Mouse (Mus musculus) cerebellum, adult 11 months (tissue): ENCODE measurements at regions not wholly inside any gene's neighbourhood (a gene's known extent, or its start where the extent isn't known, plus 50 kb on each side); places are given as distances from the start of the nearest gene placed in this dataset.

ENCODE experiments used
- DNase-seq: peaks from one replicate; pipeline ENCODE4 v3.0.0; 2022

DNA sequence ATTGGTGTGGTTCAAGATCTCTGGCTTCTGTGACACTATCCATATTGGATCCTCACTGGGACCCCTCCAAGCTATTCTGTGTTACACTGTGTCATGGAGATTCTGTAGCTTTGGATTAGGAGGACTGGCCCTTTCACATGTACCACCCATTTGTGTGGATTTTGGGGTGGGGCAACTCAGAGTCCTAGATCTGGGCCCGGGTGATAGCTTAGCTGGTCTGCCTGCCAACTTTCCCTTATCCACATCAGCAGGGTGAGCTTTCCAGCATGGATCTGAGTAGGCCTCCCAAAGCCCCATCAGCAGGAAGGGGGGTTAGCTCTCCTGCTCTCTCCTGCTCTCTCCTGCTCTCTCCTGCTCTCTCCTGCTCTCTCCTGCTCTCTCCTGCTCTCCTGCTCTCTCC is 152.3 kb downstream of the Spata18 start:
- DNase-seq, result no peak

GRCm38 (mm10) chr5:73804556-73805230 is 153.5 kb downstream of the Spata18 start:
- DNase-seq, result no peak

DNA sequence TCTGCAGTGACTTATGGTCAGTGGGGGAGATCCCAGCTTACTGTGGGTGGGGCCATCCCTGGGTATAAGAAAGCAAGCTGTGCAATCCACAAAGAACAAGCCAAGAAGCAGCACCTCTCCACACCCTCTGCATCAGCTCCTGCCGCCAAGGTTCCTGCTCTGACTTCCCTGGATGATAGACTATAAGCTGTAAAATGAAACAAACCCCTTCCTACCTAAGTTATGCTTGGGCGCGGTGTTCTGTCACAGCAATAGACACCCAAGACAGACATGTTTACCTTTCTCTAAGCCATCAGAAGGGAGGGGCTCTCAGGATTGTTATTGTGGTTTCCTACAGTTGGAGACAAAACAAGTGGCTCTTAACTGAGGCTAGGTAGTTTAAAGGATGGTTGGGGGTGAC is 159.5 kb downstream of the Spata18 start:
- no peak for DNase-seq

DNA sequence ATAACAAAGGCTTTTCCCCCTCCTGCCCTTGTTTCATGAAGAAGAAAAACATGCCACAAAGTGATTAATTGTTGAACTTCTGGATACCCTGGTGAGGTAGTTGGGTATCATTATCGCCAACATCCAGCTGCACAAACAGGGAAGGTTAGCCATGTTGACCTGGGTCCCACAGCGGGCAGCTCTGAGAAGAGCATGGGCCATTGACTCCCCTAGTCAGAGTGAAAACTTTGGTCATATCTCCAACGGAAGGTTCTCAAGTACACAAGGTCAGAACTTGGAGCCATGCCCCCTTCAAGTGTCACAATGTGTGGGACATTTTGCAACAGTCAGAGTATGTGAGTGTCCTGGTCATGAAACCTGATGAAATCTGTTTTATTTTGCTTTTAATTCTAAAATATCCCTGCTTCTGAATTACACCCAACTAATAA is 159.9 kb downstream of the Spata18 start:
- DNase-seq, result no peak

GRCm38 (mm10) chr5:73815752-73816151 is 164.6 kb downstream of the Spata18 start:
- DNase-seq, result no peak

GRCm38 (mm10) chr5:73817180-73817579 is 166.0 kb downstream of the Spata18 start:
- DNase-seq, result no peak

- no peak for DNase-seq
Observed at GRCm38 (mm10) chr5:73821956-73822545, 170.9 kb downstream of the Spata18 start.

DNA sequence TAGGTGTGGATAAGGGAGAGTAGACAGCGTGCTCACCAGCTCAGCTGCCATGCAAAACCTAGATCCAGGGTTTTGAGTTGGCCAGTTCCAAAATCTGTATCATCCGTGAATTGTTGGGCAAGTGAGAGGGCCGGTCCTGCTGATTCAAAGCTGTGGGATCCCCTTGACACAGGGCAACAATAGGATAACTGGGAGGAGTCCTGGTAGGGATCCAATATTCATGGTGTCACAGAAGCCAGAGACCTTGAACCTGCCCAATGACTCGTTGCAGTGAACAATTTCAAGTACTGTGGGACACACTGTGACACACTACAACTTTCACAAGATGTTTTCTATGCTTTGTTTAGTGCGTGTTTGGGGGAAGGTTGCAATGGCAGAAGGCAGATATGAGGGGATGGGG is 172.2 kb downstream of the Spata18 start:
- DNase-seq, result no peak

- no peak for DNase-seq
Observed at GRCm38 (mm10) chr5:73826941-73827340, 175.8 kb downstream of the Spata18 start.

DNA sequence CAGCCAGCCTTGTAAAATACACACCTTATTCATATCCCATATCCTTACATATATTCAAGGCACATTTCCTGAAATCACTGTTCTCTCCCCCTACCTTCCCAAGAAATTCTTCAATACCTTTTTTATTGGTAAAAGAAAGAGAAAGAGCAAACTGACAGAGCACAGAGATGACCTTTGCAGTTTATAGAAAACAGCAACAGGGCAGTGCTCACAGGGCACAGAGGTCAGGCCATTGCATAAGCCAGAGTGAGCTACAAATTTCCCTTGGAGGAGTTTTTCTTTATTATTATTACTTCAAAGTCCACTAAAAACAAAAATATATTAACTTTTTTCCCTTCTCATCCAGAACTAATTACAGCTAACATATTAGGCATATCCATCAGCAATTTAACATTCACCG is 182.5 kb downstream of the Spata18 start:
- no peak for DNase-seq

- no peak for DNase-seq
Observed at GRCm38 (mm10) chr5:73843776-73844175, 192.6 kb downstream of the Spata18 start.

- no peak for DNase-seq
Observed at GRCm38 (mm10) chr5:73846096-73846782, 195.1 kb downstream of the Spata18 start.

DNA sequence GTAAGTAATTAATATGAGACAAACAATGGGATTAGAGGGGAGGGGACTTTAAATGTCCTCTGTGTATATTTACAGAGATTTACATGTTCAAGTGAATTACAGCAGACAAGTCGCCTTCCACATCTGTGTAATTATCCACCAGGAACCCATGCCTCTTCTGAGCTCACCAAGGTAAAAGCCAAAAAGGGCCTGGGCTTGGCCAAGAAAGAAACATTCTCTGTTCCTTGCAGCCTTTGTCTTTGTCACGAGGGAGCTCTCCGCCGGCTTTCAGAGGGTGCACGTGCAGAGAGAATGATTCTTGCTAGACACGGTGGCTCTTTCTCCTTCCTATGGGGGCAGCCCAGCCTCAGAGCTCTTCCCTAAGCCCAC is 195.6 kb downstream of the Spata18 start:
- no peak for DNase-seq

DNA sequence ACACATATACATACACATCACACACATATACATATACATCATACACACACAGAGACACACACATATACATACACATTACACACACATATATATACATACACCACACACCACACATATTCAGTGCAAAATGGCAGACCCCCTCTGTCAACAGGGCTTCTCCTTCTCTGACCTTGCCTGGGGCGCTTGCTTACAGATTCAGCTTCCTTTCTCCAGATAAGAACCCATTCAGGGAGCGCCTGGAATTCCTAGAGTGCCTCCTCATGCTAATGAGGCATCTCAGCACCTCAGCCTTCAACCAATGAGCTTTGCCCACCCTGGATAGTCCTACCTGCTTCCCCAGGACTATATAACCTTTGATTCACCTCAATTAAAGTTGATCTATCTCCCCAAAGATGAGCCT is 200.3 kb downstream of the Spata18 start:
- DNase-seq, result no peak

DNA sequence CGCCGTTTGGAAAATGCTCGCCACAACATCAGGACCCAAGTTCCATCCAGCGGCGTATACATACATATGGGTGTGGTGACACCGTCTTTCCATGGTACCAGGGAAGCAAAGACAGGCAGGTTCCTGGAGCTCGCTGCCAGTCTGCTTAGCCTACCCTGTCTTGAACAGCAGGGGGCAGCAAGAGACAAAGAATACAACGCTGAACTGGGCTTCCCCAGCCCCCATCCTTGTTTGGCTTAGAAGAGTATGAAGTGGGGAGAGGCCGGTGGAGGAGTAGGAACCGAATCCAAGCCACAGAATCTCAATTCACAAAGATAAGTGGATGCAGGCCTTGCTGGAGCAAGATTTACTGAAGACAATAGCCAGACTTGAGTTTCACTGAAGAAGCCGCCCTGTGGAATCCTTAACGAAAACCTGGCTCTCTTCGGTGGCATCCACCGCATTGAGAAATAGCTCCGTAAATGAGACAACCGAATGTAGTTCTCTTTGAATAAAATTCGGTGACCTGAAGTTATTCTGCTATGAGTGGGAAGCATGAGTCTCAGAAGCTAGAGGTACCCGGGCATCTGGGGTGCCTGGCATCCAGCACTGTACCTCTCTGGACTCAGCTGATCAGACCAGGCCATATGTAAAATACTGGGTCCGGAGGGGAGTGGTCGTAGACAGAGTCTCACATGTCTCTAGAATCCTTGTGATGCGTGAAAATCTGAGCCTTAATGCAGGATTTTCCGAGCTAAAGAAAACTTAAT is 203.0 kb downstream of the Spata18 start:
- DNase-seq, result peak; percentile 70

DNA sequence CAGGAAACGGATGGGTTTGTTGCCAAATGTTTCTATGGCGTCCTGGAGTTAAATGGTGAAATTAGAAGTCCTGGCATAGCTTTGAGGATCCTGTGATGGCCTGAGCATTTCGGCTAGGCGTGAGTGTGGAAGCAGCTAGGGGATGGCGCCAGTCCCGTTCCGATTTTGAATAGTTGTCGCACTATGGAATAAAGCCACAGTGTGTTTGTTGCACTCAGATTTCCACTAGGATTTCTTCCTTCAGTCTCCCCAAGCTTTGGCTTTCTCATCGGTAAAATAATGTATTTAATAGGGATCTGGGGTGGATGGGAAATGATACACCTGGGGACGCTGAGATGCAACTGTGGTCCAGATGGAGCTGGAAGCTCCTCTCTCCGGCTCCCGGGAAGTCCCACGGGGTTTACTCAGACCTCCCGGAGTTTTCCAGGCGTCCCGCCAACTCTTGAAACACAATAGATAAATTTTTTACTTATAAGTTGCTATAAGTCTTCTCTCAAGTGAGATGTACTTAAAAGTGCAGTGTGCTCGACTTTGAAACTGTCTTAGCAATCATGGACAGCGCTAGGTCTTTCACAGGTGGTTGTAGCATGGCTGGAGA is 203.7 kb downstream of the Spata18 start:
- DNase-seq, result peak; percentile 13

GRCm38 (mm10) chr5:73859320-73859719 is 208.1 kb downstream of the Spata18 start:
- no peak for DNase-seq

DNA sequence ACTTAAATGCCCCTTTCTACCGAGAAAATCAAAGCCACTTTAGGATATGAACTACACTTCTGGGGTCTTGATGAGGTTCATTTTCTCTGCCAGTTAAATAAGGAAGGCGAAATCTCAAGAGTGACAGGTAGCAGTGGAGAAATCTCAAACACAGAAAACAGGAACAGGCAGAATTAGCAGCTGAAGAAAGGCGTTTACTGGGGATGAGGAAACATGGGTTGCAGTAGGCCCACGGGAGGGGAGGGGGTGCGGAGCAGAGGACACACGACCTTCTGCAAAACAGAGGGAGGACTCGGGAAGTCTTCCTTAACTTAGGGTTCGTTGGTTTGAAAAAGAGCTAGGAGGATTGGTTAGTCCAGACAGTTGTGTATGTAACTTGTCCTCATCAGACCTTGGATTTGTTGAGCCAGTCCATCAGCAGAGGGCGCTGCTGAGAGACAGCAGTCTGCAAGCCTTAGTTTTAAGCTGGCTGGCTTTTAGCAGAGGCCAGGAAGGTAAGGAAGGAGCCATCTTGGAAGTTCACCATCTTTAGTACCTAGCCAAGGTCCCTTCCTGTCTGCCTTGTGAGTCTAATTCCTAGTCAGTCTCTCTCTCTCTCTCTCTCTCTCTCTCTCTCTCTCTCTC is 204.0 kb downstream of the Usp46 start:
- peak; percentile 18 for DNase-seq

DNA sequence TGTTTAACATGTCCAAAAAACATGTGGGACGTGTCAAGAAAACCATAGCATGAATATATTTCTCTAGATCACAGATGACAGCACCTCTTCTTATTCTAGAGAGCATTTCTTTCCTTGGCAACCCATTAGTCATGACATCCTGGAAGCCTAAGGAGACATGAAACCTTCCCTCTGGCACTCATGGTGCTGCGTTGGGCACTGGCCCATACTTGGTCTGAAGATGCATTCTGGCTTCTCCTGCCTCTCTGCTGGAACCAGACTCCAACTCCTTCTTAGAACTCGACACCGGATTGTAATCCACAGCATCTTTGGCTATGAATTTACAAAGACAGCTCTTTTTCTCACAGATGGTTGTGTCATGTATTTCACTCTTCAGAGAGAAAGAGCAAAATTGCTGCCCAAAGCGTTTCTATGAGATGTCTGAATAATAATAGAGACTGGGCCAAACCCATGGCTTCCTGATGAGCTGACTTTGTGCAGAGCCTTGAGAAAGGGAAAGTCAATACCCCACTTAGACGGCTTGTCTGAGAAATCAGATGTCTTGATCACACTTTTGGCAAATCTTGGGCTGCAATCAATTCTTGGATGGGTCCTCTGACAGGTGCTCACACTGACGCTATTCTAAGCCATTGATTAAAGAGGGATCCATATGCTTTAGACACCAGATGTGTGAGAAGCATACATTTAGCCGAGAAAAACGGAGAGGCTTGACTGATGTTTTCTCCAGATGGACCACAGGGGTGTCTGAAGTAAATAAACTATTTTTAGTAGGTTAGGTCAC is 195.4 kb downstream of the Usp46 start:
- DNase-seq, result no peak

DNA sequence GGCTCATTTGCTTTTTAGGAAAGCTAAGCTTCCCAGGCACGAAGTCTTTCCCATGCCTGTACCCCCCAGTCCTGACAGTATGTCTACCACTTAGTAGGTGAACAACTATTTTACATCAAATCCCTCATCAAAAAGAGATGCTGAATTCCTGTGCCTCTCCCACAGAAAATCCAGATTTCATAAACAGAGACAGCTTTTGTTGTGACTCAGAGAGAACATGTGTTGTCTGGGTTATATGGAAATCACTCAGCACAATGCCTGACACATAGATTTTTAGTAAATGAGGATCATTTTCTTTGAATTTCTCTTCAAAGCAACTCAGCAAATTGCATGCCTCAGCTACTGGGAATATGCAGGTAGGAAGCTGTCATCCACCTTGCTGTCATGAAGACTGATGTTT is 193.5 kb downstream of the Usp46 start:
- DNase-seq, result no peak

DNA sequence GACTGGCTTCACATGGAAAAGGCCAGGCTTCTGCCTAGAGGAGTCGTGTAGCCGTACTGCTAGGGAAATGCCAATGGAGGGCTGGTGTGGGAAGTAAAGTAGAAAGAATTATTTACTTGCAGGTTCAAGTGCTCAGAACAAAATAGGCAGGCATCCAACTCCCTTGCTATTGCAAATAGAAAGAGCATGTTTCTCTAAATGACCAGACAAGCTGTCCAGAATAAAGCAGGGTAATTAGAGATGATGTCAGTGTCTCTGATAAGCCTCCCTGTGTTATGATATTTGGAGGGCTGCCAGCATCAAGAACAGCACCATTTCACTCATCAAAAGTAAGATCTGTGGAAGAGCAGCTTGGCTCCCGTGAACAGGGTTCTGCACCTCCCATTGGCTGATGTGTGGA is 192.4 kb downstream of the Usp46 start:
- no peak for DNase-seq

GRCm38 (mm10) chr5:73880936-73881335 is 187.3 kb downstream of the Usp46 start:
- DNase-seq, result no peak
